Mouse (Mus musculus) midbrain, embryonic 10.5 days (tissue): ENCODE data around the gene Lrfn3. TPM values are rescaled to one million over a fixed set of nuclear protein-coding genes. Genes with fewer than 3 reads are reported as not detected.

Experiments
- polyA plus RNA-seq: library from polyadenylated mRNA; unstranded; fragments of >200 nt; fragmentation: Nextera tagmentation; extraction: Ambion mirVana; gene quantifications from 2 replicates; pipeline ENCODE4 v1.2.1, GENCODE M21; 2016

The Lrfn3 gene
- polyA plus RNA-seq, 1 experiment from 2014 or later: 5.4 TPM

Other genes with a start within 250 kb of the Lrfn3 start
- gene Zfp382, start 240.8 kb downstream of the Lrfn3 start, polyA plus RNA-seq: 10.6 and 13.0 TPM in 2 replicates
- 17.0 and 21.2 TPM in 2 replicates for gene Zfp146, start 193.0 kb downstream of the Lrfn3 start, polyA plus RNA-seq
- gene Cox7a1, start 178.6 kb downstream of the Lrfn3 start, polyA plus RNA-seq: 4.1 and 7.2 TPM in 2 replicates
- 52.1 and 55.5 TPM in 2 replicates for gene Capns1, start 164.0 kb downstream of the Lrfn3 start, polyA plus RNA-seq
- 155 and 162 TPM in 2 replicates for gene Polr2i, start 130.8 kb downstream of the Lrfn3 start, polyA plus RNA-seq
- gene Tbcb, start 130.5 kb downstream of the Lrfn3 start, polyA plus RNA-seq: 274 and 283 TPM in 2 replicates
- gene Ovol3, start 127.0 kb downstream of the Lrfn3 start, polyA plus RNA-seq: not detected in 2 replicates
- 0.32 and 0.55 TPM in 2 replicates for gene Thap8, start 82.7 kb downstream of the Lrfn3 start, polyA plus RNA-seq
- 18.0 and 21.6 TPM in 2 replicates for gene Wdr62, start 82.4 kb downstream of the Lrfn3 start, polyA plus RNA-seq
- 54.9 and 76.3 TPM in 2 replicates for gene Clip3, start 71.0 kb downstream of the Lrfn3 start, polyA plus RNA-seq
- 95.4 and 96.9 TPM in 2 replicates for gene Alkbh6, start 54.1 kb downstream of the Lrfn3 start, polyA plus RNA-seq
- gene Syne4, start 48.0 kb downstream of the Lrfn3 start, polyA plus RNA-seq: 13.7 and 14.8 TPM in 2 replicates
- gene E130208F15Rik, start 41.0 kb downstream of the Lrfn3 start, polyA plus RNA-seq: 2.6 and 4.6 TPM in 2 replicates
- gene Sdhaf1, start 38.9 kb downstream of the Lrfn3 start, polyA plus RNA-seq: 19.3 and 22.5 TPM in 2 replicates
- 15.7 and 19.6 TPM in 2 replicates for gene Tyrobp, start 51.0 kb upstream of the Lrfn3 start, polyA plus RNA-seq
- 0.35 TPM in 1 of 2 replicates, not detected in the other for gene Hcst, start 57.1 kb upstream of the Lrfn3 start, polyA plus RNA-seq
- gene Nfkbid, start 59.0 kb upstream of the Lrfn3 start, polyA plus RNA-seq: 1.4 and 1.5 TPM in 2 replicates
- gene Aplp1, start 82.8 kb upstream of the Lrfn3 start, polyA plus RNA-seq: 69.6 and 124 TPM in 2 replicates
- gene Kirrel2, start 94.9 kb upstream of the Lrfn3 start, polyA plus RNA-seq: 1.7 and 1.9 TPM in 2 replicates
- 0.16 and 0.23 TPM in 2 replicates for gene Nphs1, start 95.5 kb upstream of the Lrfn3 start, polyA plus RNA-seq
- not detected in 2 replicates for gene Prodh2, start 130.8 kb upstream of the Lrfn3 start, polyA plus RNA-seq
- gene Arhgap33, start 172.3 kb upstream of the Lrfn3 start, polyA plus RNA-seq: 36.6 and 62.0 TPM in 2 replicates
- gene Hspb6, start 189.4 kb upstream of the Lrfn3 start, polyA plus RNA-seq: 6.1 and 6.2 TPM in 2 replicates
- gene Proser3, start 189.5 kb upstream of the Lrfn3 start, polyA plus RNA-seq: 13.4 and 17.1 TPM in 2 replicates
- gene Lin37, start 197.1 kb upstream of the Lrfn3 start, polyA plus RNA-seq: 45.9 and 46.7 TPM in 2 replicates
- gene U2af1l4, start 200.5 kb upstream of the Lrfn3 start, polyA plus RNA-seq: 93.2 and 99.5 TPM in 2 replicates
- gene Gm49396, start 200.6 kb upstream of the Lrfn3 start, polyA plus RNA-seq: 17.0 and 19.6 TPM in 2 replicates
- 131 and 133 TPM in 2 replicates for gene Psenen, start 200.9 kb upstream of the Lrfn3 start, polyA plus RNA-seq
- 4.4 and 7.2 TPM in 2 replicates for gene Igflr1, start 202.7 kb upstream of the Lrfn3 start, polyA plus RNA-seq
- 7.4 and 10.6 TPM in 2 replicates for gene Kmt2b, start 226.0 kb upstream of the Lrfn3 start, polyA plus RNA-seq
- 0.26 and 0.61 TPM in 2 replicates for gene Zbtb32, start 236.1 kb upstream of the Lrfn3 start, polyA plus RNA-seq